Mouse (Mus musculus) heart, adult 2 months (tissue): ENCODE data around the gene Sgce.

Source experiments
- CTCF ChIP-seq: fragments of 200-600 bp; IDR thresholded peaks from 2 replicates; pipeline ENCODE4 v1.8.1; 2022; ENCODE audit warnings: antibody characterized with exemption, mild to moderate bottlenecking, moderate library complexity
- POLR2A ChIP-seq: fragments of 200-500 bp; IDR thresholded peaks from 2 replicates; pipeline ENCODE4 v1.6.1; 2011; ENCODE audit warnings: mild to moderate bottlenecking, low read depth, low read length, control low read depth; ENCODE audit not compliant: insufficient read depth

DNA sequence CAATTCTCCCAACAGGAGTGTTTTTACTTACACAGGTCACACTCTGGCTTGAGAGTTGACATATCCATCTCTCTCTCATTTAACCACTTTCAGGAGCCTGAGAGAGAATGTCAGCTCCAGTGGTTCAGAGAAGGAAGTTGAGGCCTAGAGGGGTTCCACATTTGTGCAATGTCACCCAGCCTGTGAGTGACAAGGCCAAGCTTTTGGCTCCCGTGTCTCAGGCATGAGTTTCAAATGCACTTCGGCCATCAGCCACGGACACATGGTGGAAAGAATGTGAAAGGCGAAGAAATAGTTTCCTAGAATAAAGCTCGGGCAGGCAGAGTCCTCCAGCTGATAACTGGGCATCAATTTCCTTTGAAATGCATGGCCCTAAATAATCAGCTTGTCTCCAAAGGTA lies 40.6 kb downstream of the Sgce start:
- TF ChIP-seq CTCF (no peak), POLR2A (no peak)
